Mouse (Mus musculus): ENCODE data around the gene Adam11.

- no peak for TF ChIP-seq CTCF (IDR thresholded peaks at IDR 0.05; ENCODE audit: borderline replicate concordance, control insufficient read depth, extremely low read depth, insufficient read depth, low read length, poor library complexity)
- no peak for TF ChIP-seq POLR2A (IDR thresholded peaks at IDR 0.05; ENCODE audit: control insufficient read depth, extremely low read depth, insufficient read depth, low read length, poor library complexity)
Observed at GRCm38 (mm10) chr11:102778165-102778564, 16.9 kb downstream of the Adam11 start.

Data from thymus, adult 2 months (tissue).